Mouse (Mus musculus): ENCODE data around the gene Speer4c. TPM values are rescaled to one million over a fixed set of nuclear protein-coding genes. Genes with fewer than 3 reads are reported as not detected.
"Not testable (repeated sequence)": the region's sequence is repeated elsewhere in the genome, so short reads cannot be mapped to it uniquely, and the experiment has no call there.

The Speer4c gene
- total RNA-seq (2022), result not detected

DNA sequence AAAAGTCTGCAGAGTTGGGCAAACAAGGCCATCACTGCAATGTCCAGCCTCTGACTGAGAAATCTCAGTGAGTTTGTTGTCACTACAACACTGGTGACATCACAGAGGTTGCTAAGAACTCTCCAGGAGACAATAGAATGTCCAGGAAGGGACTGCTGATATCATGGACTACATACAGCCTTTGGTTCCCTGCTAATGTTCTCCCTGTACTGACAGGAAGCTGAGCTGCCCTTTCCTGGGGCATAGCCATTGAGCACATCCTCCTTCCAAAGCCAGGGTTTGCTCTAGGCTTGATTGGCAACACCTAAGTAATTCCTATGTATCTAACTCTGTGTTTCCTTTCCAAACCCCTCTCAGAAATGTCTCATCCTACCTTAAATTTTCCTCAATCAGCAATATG, at the start of gene Speer4c:
Speer4c (minus strand) TSS at position 101 of the 400 bp plus-strand sequence.
- not testable (repeated sequence) for DNase-seq (ENCODE audit: low spot score)

DNA sequence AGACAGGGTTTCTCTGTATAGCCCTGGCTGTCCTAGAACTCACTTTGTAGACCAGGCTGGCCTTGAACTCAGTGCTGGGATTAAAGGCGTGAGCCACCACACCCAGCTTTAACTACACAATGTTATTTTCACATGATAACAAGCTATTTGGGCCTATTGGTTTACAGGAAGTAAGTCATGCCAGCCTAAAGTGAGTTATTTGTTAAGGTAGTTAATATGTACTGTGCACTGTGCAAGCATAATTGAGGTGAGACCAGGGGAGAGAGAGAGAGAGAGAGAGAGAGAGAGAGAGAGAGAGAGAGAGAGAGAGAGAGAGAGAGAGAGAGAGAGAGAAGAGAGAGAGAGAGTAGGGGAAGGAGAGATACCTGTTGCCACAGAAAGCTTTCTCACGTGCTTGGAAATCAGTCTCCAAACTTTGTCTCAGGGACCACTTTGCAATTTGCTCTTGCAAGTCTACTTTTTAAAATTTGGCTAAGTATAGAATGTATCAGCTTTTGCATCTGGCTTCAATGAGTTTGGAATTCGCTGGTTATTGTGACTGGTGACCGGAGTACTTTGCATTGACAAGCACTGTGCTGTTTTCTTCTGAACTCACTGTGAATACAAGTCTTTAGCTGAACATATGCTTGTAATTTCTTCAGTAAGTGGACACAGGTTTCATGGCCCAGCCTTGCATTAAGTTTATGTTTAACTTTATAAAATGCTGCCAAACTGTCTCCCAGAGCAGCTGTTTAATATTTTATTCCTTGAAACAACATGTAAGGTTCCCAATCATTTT, 33.6 kb upstream of the Speer4c start:
- DNase-seq (ENCODE audit: low spot score), result no peak

DNA sequence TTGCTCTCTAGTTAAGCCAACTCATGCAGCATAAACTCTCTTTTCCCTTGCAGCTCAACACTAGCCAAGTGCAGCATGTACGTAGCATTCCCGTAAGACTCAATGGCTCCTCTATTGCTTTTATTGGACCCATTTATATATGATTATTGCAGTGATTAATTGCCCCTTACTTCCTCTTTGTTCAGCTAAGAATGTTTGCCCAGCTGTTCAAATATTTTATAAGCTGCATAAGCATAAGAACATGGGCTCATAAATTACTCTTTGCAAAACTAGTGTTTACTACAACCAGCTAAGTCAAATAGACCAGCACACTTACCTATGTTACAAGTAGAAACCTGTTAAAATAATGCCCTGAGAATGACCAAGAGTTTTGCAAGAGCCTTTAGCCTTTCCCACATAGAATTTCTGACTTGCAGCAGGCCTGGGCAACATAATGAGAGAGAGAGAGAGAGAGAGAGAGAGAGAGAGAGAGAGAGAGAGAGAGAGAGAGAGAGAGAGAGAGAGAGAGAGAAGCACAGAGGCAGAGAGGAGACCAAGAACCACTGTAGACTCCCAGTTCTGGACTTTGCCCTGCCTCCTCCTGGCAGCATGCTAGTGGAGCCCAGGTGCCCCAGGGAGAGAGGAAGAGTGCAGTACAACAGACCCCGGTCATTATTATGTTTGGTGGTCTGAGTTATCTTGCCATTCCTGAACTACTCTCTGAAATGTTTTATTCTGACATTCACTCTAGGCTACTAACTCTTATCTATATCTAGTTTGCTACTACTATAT, 20.2 kb upstream of the Speer4c start:
- DNase-seq (ENCODE audit: low spot score), result no peak

DNA sequence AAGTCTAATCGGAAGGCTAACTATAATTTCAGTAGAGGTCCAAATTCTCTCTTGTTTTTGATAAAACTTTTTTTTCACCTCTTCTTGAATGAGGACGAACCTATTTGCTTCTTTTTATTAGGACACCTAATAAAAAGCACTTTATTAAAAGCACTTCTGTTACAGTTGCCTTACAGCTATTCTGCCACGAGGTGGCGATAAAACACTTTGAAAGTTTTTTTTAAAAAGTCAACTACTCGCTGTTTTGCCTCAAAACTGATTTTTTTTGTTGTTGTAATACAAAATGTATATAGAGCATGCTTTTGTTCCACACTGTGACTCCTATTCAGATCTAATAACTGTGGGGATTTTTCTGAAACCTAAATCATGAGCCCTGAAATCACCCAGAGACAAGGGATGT, 11.2 kb downstream of the Speer4c start:
- DNase-seq (ENCODE audit: low spot score), result not testable (repeated sequence)

DNA sequence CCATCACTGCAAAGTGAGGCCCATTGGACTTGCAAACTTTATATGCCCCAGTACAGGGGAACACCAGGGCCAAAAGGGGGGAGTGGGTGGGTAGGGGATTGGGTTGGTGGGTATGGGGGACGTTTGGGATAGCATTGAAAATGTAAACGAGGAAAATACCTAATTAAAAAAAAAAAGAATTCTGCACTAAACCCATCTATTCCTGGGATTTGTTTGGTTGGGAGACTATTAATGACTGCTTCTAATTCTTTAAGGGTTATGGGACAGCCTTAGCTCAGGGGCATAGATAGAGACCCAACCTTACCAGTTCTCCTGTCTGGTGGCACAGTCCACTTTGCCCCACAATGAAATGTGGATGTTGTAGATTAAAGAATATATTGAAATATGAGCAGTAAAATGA, 16.4 kb downstream of the Speer4c start:
- not testable (repeated sequence) for DNase-seq (ENCODE audit: low spot score)

DNA sequence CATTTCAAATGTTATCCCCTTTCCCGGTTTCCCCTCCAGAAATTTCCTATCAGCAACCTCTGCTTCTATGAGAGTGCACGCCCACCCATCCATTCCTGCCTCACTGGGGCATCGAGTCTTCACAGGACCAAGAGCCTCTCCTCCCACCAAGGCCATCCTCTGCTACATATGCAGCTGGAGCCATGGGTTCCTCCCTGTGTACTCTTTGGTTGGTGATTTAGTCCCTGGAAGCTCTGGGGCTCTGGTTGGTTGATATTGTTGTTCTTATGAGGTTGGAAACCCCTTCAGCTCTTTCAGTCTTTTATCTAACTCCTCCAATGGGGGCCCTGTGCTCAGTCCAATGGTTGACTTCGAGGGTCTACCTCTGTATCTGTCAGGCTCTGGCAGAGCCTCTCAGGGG, 22.2 kb downstream of the Speer4c start:
- not testable (repeated sequence) for DNase-seq (ENCODE audit: low spot score)

DNA sequence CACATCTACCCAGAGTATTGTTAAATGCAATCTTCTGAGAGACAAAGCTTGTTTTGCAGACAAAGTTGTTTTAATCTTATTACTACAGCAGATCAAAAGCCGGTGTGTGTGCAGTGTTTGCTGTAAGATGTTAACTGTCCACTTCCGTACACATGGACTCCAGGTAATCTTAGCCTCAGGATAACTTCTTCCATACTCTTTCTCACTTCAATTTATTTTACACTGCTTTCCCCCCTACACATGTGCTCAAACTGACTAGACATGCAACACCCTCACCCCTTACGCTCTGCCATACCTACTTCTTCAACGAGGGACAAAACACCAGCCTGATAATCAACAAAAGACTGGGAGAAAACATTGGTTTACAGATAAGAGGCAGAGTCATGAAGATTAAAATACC, 23.2 kb downstream of the Speer4c start:
- DNase-seq (ENCODE audit: low spot score), result not testable (repeated sequence)

DNA sequence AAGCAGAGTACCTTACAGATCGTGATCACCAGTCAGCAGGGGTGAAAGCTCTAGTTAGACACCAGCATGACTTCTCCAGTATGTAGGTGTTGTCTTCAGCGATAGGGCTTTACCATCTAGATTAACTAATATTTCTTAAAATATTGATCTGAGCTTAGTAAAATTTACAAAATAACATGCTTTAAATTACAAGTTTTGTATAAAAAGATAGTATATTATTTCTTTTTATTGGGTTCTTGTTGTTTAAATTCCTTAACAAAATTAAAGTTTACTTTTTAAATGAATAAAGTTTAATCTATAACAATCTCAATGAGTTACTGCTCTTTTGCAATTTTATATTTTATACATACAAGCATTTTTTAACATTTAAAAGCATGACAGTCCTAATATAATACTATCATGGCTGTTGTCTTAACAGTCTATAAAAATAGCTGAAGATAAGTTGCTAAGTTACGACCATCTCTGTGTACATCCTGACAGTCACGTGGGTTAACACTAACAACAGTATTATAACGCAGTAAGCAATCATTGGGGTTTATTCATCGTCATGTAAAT, 24.3 kb downstream of the Speer4c start:
- not testable (repeated sequence) for DNase-seq (ENCODE audit: low spot score)

DNA sequence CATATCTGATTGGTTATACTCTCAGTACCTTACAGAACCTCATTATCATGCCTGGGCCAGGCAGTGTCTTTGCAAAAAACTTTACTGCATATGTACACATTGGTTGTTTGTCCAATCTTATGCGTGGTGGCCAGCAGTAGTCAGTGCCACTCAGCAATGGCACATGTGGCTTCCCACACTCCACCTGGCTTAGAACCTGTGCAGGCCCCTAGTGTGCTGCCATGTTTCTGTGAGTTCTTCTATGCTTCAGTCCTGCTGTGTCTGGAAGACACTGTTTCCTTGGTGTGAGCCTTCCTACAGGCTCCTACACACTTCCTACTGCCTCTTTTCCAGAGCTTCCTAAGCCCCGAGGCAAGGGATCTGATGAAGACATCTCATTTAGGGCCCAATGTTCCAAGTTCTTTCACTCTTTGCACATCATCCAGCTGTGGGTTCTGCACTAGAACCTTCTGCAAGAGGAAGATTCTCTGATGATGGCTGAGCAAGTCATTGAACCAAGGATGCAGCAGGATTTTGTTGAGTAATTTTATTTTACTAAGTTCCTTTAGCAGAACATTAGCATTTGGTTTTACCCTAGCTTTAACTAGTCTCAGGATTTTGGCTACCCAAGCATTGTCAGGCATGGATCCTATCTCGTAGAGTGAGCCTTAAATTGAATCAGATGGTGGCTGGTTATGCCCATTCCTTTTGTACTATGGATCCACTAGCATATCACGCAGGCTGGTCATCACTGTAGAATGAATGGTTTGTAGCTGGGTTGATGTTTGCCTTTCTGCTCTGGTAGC, 25.0 kb downstream of the Speer4c start:
- not testable (repeated sequence) for DNase-seq (ENCODE audit: low spot score)

DNA sequence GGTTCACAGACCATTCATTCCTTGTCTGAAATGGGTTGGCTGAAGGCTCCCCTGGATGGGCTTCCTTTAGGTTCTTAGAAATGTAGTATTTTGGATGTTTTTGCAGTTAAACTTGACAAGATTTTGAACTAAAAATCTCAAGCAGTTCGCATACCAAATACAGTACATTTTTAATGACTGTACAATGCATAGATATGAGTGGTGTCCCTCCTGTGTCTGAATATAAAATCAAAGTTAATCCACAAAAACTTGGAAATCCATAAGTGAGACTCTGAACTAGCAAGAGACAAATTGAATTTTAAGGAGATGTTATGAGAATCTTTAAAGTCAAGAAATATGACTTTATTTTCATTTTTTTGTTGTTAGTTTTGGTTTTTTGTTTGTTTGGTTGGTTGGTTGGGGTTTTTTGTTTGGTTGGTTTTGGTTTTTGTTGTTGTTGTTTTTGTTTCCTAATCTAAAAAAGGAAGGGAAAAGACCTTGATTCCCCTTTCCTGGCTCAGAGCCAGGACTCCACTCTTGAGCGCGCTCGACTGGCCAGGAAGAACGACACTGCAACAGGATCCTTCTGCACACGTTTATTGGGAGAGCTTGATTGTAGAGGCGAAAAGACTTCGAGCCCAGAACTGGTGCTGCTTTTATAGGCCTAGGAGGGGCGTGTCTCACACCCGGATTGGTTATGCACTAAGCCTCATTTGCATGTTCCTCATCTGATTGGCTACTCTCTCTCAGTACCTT, 32.6 kb downstream of the Speer4c start:
- DNase-seq (ENCODE audit: low spot score), result not testable (repeated sequence)

DNA sequence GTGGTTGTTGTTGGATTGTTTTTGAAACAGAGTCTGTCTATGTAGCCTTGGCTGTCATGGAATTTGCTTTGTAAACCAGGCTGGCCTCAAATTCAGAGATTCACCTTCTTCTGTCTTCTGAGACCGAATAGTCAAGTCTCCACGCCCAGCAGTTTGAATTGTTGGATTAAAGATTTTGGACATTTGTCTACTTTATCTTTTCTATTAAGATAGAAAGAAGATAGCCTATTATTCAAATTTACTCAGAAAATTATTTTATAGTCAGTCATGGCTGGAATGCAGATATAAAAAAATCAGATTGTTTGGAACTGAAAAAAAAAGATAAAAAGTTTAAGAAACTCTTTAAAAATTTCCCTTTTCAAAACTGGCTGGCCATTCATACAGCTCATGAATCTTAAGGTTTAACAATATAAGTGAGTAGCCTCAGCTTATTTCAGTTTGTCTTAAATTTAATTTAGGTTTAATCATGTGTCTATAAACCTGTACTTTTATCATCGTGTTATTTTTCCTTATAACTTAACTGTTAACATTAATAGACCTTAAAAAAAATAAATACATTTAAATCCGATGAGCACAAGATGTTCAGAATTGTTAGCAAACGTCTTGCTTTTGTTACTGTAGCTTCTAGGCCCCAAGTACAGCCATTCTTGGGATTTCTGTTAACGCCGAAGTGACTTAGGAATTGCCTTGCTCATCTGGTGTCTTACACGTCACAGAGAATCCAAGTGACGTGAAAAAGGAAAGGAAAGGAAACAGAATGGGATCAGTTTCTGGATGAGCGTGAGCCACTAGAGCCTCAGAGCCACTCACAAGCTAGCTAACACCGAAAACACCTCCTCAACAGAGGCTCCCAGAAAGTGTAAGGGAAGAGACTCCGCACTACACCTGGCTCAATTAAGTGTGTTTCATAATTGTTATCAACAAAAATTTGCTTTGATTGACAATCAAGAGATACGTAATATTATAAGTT, 33.8 kb downstream of the Speer4c start:
- DNase-seq (ENCODE audit: low spot score), result not testable (repeated sequence)

DNA sequence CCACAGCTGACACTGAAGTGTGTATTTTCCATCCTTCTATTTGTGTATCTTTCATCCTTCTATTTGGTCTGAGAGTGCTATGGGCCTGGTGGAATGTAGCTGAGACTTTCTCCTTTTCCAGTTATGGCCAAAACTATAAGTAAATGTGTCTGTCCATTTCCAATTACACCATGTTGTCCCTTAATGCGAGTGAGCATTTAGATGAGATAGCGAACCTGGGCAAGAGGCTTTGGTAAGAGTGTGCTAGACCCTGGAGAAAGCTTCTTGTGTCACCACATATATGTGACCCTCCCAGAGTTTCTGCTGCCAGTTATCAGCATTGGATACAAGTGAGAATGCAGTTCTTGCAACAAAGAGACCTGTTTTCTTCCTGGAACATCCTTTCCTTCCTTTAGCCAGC, 35.2 kb downstream of the Speer4c start:
- not testable (repeated sequence) for DNase-seq (ENCODE audit: low spot score)

DNA sequence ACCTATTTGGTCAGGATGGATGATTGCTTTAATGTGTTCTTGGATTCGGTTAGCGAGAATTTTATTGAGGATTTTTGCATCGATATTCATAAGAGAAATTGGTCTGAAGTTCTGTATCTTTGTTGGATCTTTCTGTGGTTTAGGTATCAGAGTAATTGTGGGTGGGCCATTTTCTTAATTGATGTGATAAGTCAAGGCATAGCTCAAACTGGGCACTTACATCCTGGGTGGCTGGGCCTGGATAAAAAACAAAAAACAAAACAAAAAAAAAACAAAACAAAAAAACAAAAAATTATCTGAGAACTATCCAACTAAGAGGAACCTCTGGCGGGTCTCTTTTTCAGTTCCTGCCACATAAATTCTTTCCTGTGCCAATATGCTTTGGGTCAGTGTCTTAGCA, 36.3 kb downstream of the Speer4c start:
- DNase-seq (ENCODE audit: low spot score), result not testable (repeated sequence)

DNA sequence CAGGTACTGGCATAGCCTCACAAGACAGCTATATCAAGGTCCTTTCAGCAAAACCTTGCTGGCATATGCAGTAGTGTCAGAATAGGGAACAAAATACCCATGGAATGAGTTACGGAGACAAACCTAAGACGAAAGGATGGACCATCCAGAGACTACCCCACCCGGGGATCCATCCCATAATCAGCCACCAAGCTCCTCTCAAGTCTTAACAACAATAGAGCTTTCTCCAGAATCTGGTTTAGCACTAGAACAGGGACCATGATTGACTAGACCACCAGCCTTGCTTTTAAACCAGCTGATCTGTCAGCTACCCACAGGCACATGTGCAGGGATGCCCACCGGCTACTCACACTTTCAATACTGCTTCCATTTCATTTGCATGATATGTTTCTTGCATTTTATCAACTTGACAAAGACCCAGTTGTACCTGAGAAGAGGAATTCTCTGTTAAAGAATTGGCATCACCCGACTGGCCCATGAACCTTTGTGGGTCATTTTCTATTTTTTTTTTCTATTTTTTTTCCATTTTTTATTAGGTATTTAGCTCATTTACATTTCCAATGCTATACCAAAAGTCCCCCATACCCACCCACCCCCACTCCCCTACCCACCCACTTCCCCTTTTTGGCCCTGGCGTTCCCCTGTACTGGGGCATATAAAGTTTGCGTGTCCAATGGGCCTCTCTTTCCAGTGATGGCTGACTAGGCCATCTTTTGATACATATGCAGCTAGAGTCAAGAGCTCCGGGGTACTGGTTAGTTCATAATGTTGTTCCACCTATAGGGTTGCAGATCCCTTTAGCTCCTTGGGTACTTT, 39.4 kb downstream of the Speer4c start:
- not testable (repeated sequence) for DNase-seq (ENCODE audit: low spot score)

DNA sequence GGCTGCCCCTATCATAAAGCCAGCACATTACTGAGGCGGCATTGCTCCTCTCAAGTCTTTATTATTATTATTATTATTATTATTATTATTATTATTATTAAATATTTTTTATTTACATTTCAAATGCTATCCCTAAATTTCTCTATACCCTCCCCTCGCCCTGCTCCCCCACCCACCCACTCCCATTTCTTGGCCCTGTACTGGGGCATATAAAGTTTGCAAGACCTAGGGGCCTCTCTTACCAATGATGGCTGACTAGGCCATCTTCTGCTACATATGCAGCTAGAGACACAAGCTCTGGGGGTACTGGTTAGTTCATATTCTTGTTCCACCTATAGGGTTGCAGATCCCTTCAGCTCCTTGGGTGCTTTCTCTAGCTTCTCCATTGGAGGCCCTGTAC, 40.1 kb downstream of the Speer4c start:
- DNase-seq (ENCODE audit: low spot score), result not testable (repeated sequence)

DNA sequence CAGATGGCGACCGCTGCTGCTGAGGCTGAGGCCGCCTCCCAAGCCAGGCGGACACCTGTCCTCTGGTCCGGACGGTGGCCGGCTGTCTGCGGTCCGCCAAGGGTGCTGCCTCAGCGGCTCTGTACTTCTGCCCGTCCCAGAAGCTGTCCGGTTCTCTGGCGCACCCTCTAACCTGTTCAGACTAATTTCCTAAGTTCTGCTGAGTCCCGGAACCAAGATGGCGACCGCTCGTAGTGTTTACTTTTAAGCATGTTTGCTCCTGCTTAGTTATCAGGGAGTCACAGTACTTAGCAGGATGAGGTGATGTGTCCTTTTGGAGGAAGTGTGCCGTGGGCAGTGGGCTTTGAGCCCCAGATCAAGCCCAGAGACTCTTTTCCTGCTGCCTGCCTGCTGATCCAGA, 43.3 kb downstream of the Speer4c start:
- DNase-seq (ENCODE audit: low spot score), result not testable (repeated sequence)

DNA sequence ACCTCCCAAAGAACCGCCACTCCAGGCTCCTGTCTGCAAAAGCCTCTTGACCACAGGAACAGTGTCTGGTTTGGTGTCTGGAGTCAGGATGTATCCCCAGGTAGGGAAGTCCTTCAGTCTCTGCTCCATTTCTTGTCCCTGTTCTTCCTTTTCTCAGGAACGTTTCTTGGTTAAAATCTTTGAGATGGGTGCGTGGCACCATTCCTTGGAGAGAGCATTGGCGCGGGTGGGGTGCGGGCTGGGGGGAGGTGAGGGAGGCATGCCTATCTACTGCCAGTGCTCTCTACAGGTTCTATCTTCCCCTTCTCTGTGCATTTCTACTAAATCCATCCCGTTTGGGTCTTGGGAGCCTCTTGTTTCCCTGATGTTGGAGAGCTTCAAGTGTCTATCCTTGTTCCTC, 50.2 kb downstream of the Speer4c start:
- not testable (repeated sequence) for DNase-seq (ENCODE audit: low spot score)

Measured in heart, adult 8-10 months (tissue).